Mouse (Mus musculus) heart, postnatal 25 days (tissue): ENCODE results near the gene Gm10488. TPM values are rescaled to one million over a fixed set of nuclear protein-coding genes. Genes with fewer than 3 reads are reported as not detected.
"Not testable (repeated sequence)": the region's sequence is repeated elsewhere in the genome, so short reads cannot be mapped to it uniquely, and the experiment has no call there.

ENCODE experiments used
- DNase-seq: peaks from one replicate; pipeline ENCODE4 v3.0.0; 2022; ENCODE audit warnings: low spot score
- intact Hi-C: fragments of 180-260 bp; cut with DNase I; formaldehyde crosslinking; loops from one replicate; pipeline ENCODE4 v1.15.1; 2025
- microRNA-seq: library from miRNA; unstranded; fragments of <30 nt; microRNA quantifications from one replicate; pipeline ENCODE4 v1.2.0, GENCODE M21; 2022
- total RNA-seq, 2 experiments: library from RNA; stranded (reverse); gene quantifications; 2 replicates each; pipeline ENCODE4 v1.2.3; 2021

The Gm10488 gene
- total RNA-seq: not detected

DNA sequence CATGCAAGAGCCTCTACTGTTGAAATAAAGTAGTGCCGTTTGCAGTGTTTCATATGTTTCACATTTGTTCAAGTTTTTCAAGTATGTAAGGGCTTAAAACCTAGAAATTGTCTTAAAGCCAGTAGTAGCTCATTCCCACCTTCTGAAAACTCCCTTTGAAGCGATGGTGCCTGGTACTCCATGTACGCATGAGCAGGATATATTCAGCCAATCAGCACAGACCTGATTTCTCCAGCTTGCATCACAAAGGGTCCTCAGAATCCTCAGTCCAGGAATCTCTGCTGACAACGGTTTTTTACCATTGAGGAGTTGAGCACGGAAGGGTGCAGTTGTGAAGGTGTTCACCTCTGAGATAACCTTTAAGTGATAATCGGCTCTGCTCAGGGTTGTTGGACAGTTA, at the start of gene Gm10488:
Gene Gm10488, plus strand, starts transcription at position 301 of the 400 bp plus-strand sequence.
- intact Hi-C loops, DNase-seq: not testable (repeated sequence)

Small RNA genes lying within 50 kb of the gene (microRNA-seq; reads per million reads assigned to microRNA genes)
- not detected for gene Gm44298
